Comparison of ENCODE assay signal across 27 mouse cellular contexts in the genomic region with DNA sequence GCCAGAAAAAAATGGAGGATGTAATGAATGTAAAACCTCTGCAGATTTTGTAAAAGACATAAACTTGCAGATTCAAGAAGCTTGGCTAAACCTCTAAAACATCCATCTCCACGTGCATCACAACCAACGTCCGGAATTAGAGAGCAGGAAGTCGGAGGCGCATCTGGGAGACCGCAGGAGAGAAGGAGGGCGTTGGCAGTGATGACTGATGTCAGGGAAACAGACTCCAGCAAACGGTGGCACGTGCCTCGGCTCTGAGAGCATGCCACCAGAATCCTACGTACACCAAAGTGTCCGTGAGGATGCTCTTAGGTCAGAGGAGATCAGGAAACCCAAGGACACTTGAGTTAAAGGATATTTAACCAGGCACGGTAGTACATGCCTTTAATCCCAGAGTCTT. TPM values are rescaled to one million over a fixed set of nuclear protein-coding genes. Genes with fewer than 3 reads are reported as not detected.
"Had no signal": no experiment of that assay in that cellular context is flagged by ENCODE, and none has a peak within 500 bp of the region (broad histone marks: within the 10 kb centered on the region; RNA-seq: fewer than 3 reads in every experiment).

No protein-coding gene starts in this region.

- H3K27me3 ChIP-seq: hindbrain, embryonic 12.5 days; intestine, embryonic 15.5 days; limb, embryonic 15.5 days had no signal

- H3K27ac ChIP-seq: gastrocnemius, adult 2 months; heart, adult 2 months; hindbrain, embryonic 10.5 days; hindbrain, embryonic 12.5 days; hindbrain, embryonic 14.5 days; intestine, embryonic 15.5 days; layer of hippocampus, adult 2 months; limb, embryonic 13.5 days; limb, embryonic 15.5 days; liver, embryonic 12.5 days; liver, embryonic 14.5 days had no signal

- DNase-seq: gastrocnemius, adult 2 months; gastrocnemius, postnatal 10 days; gastrocnemius, postnatal 25 days; heart, adult 2 months; heart, postnatal 10 days; heart, postnatal 4 days; kidney, adult 18-20 months; kidney, adult 8-10 months; kidney, postnatal 10 days; kidney, postnatal 25 days; kidney, postnatal 4 days; layer of hippocampus, postnatal 36 days; left cerebral cortex, postnatal 4 days had no signal

- H3K4me3 ChIP-seq: gastrocnemius, adult 2 months; heart, adult 2 months; hindbrain, embryonic 10.5 days; hindbrain, embryonic 12.5 days; intestine, embryonic 15.5 days; layer of hippocampus, adult 2 months; limb, embryonic 13.5 days; limb, embryonic 15.5 days; liver, embryonic 12.5 days had no signal

- ATAC-seq: hindbrain, embryonic 16.5 days; inflammation-experienced regulatory T-cells, adult 6 months; intestine, embryonic 15.5 days; intestine, postnatal 0 days had no signal

- H3K36me3 ChIP-seq: hindbrain, embryonic 10.5 days; hindbrain, embryonic 12.5 days; intestine, embryonic 15.5 days; limb, embryonic 13.5 days; limb, embryonic 15.5 days; liver, embryonic 12.5 days had no signal

- H3K9me3 ChIP-seq: hindbrain, embryonic 10.5 days; hindbrain, embryonic 12.5 days; intestine, embryonic 15.5 days; limb, embryonic 13.5 days; limb, embryonic 15.5 days; liver, embryonic 12.5 days had no signal

- H3K4me1 ChIP-seq: limb, embryonic 15.5 days had no signal

- H3K4me2 ChIP-seq: heart, embryonic 11.5 days; hindbrain, embryonic 12.5 days; hindbrain, embryonic 14.5 days; intestine, embryonic 15.5 days; limb, embryonic 13.5 days; limb, embryonic 15.5 days; liver, embryonic 12.5 days had no signal

- H3K9ac ChIP-seq: hindbrain, embryonic 12.5 days; hindbrain, embryonic 14.5 days; intestine, embryonic 15.5 days; limb, embryonic 15.5 days; liver, embryonic 12.5 days; liver, embryonic 14.5 days had no signal

RNA-seq across cellular contexts. Expression of gene Spon2, which starts 16.6 kb away (rescaled TPM):
- total RNA-seq: granulocyte monocyte progenitor cell, adult 5-6 weeks had no signal
- polyA plus RNA-seq: inflammation-experienced regulatory T-cells, adult 6 months had no signal
